Mouse (Mus musculus): ENCODE measurements around the gene Olfr312. TPM values are rescaled to one million over a fixed set of nuclear protein-coding genes. Genes with fewer than 3 reads are reported as not detected.
"Not testable (repeated sequence)": the region's sequence is repeated elsewhere in the genome, so short reads cannot be mapped to it uniquely, and the experiment has no call there.

Olfr312 gene
- polyA plus RNA-seq (2015; fragmentation: Nextera tagmentation; extraction: Ambion mirVana), result not detected in 2 replicates

DNA sequence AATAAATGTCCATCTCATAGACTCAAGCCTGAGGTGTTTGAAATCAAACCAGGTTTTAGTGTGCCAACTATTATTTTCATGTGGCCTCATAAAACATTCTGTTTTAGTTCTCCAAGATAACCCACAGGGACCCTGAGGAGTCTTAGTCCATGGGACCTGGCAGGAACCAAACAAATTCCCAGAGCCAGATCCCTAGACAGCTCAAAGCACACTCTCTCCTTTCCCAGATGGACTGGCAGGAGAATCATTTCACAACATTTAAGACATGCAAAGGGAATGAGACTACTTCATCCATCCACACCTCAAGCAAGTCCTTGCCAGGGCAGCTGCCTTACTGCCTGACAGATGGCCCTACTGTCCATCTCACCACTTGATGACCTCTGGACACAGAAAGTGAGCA lies at the start of gene Olfr312:
Olfr312 (plus strand) TSS at position 301 of the 400 bp plus-strand sequence.
- H3K4me1 ChIP-seq (replicated peaks; ENCODE audit: control insufficient read depth, insufficient read depth, low read length); H3K9me3 ChIP-seq (ENCODE audit: control insufficient read depth); H3K4me2 ChIP-seq (replicated peaks; ENCODE audit: low read depth); ATAC-seq; H3K4me3 ChIP-seq (ENCODE audit: low read depth, low read length); H3K9ac ChIP-seq (ENCODE audit: low read depth, low read length); H3K27ac ChIP-seq (ENCODE audit: low read depth, low read length); H3K36me3 ChIP-seq (ENCODE audit: control insufficient read depth, insufficient read depth); H3K27me3 ChIP-seq (replicated peaks; ENCODE audit: control insufficient read depth, insufficient read depth, low read length): not testable (repeated sequence)

DNA sequence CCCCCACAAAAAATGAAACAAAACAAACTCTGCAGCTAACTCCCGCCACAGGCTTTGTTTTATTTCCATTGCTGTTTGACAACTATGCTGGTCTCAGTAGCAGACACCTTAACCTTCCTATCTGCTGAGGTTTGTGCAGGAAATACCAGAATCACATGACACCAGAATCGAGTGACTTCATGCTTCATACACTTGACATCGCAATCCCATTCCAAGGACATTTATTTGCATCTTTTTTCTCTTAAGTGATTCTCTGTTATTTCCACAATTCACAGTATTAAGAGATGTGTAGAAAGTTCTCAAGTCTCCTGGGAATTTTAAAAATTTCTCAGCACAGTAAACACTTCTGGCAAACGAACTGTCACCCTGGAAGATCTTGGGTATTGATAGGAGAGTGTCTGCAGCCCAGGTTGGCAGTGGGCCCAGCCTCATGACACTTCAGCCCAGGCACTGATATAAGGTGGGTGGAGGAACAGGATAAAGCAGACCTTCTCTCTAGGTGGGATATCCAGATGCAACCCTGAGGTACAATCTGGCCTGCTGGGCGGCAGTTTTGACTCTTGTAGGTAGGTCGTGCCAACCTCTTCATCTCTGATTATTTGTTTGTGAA lies 46.5 kb upstream of the Olfr312 start, which contains the start of gene Olfr314:
Olfr314 (plus strand) TSS at position 473 of the 610 bp plus-strand sequence.
- H3K27ac ChIP-seq (ENCODE audit: low read depth, low read length), result no peak within 1 kb of the TSS
- no peak for ATAC-seq
- H3K4me1 ChIP-seq (replicated peaks; ENCODE audit: control insufficient read depth, insufficient read depth, low read length), result no peaks in the 10 kb centered on the region
- 73% methylated on average over 6 of the region's 6 CpGs for WGBS
- TF ChIP-seq CTCF (IDR thresholded peaks at IDR 0.05; ENCODE audit: low read depth), result no peak
- no peak within 1 kb of the TSS for H3K9ac ChIP-seq (ENCODE audit: low read depth, low read length)
- H3K4me2 ChIP-seq (replicated peaks; ENCODE audit: low read depth), result no peak within 1 kb of the TSS
- no peak within 1 kb of the TSS for H3K4me3 ChIP-seq (ENCODE audit: low read depth, low read length)
- H3K27me3 ChIP-seq (replicated peaks; ENCODE audit: control insufficient read depth, insufficient read depth, low read length), result no peaks in the 10 kb centered on the region
- no peaks in the 10 kb centered on the region for H3K36me3 ChIP-seq (ENCODE audit: control insufficient read depth, insufficient read depth)
- H3K9me3 ChIP-seq (ENCODE audit: control insufficient read depth), result no peaks in the 10 kb centered on the region

GRCm38 (mm10) chr11:58784182-58784581 lies 44.9 kb upstream of the Olfr312 start:
- ATAC-seq, result no peak
- TF ChIP-seq CTCF (IDR thresholded peaks at IDR 0.05; ENCODE audit: low read depth), result no peak
- Histone ChIP-seq H3K4me3 (ENCODE audit: low read depth, low read length) (no peak overlapping the region), H3K27me3 (replicated peaks; ENCODE audit: control insufficient read depth, insufficient read depth, low read length) (no peaks in the 10 kb centered on the region), H3K27ac (ENCODE audit: low read depth, low read length) (no peak overlapping the region), H3K36me3 (ENCODE audit: control insufficient read depth, insufficient read depth) (no peaks in the 10 kb centered on the region), H3K9me3 (ENCODE audit: control insufficient read depth) (no peaks in the 10 kb centered on the region), H3K4me1 (replicated peaks; ENCODE audit: control insufficient read depth, insufficient read depth, low read length) (no peaks in the 10 kb centered on the region), H3K4me2 (replicated peaks; ENCODE audit: low read depth) (no peak overlapping the region), H3K9ac (ENCODE audit: low read depth, low read length) (no peak overlapping the region)
- 79% methylated on average over 2 of the region's 2 CpGs for WGBS

GRCm38 (mm10) chr11:58787651-58788050 lies 41.4 kb upstream of the Olfr312 start:
- no peak overlapping the region for H3K9ac ChIP-seq (ENCODE audit: low read depth, low read length)
- H3K27me3 ChIP-seq (replicated peaks; ENCODE audit: control insufficient read depth, insufficient read depth, low read length), result no peaks in the 10 kb centered on the region
- H3K9me3 ChIP-seq (ENCODE audit: control insufficient read depth), result no peaks in the 10 kb centered on the region
- H3K4me3 ChIP-seq (ENCODE audit: low read depth, low read length), result no peak overlapping the region
- H3K4me1 ChIP-seq (replicated peaks; ENCODE audit: control insufficient read depth, insufficient read depth, low read length), result no peaks in the 10 kb centered on the region
- no peak for TF ChIP-seq CTCF (IDR thresholded peaks at IDR 0.05; ENCODE audit: low read depth)
- H3K36me3 ChIP-seq (ENCODE audit: control insufficient read depth, insufficient read depth), result no peaks in the 10 kb centered on the region
- 88% methylated on average over 10 of the region's 10 CpGs for WGBS
- no peak overlapping the region for H3K4me2 ChIP-seq (replicated peaks; ENCODE audit: low read depth)
- H3K27ac ChIP-seq (ENCODE audit: low read depth, low read length), result no peak overlapping the region
- no peak for ATAC-seq

- H3K4me1 ChIP-seq (replicated peaks; ENCODE audit: control insufficient read depth, insufficient read depth, low read length), result no peaks in the 10 kb centered on the region
- 77% methylated on average over 8 of the region's 8 CpGs for WGBS
- no peaks in the 10 kb centered on the region for H3K36me3 ChIP-seq (ENCODE audit: control insufficient read depth, insufficient read depth)
- H3K4me2 ChIP-seq (replicated peaks; ENCODE audit: low read depth), result no peak overlapping the region
- H3K27ac ChIP-seq (ENCODE audit: low read depth, low read length), result no peak overlapping the region
- H3K27me3 ChIP-seq (replicated peaks; ENCODE audit: control insufficient read depth, insufficient read depth, low read length), result no peaks in the 10 kb centered on the region
- no peak for TF ChIP-seq CTCF (IDR thresholded peaks at IDR 0.05; ENCODE audit: low read depth)
- ATAC-seq, result no peak
- H3K9me3 ChIP-seq (ENCODE audit: control insufficient read depth), result no peaks in the 10 kb centered on the region
- H3K9ac ChIP-seq (ENCODE audit: low read depth, low read length), result no peak overlapping the region
- H3K4me3 ChIP-seq (ENCODE audit: low read depth, low read length), result no peak overlapping the region
Measured at GRCm38 (mm10) chr11:58788346-58788745, 40.7 kb upstream of the Olfr312 start.

DNA sequence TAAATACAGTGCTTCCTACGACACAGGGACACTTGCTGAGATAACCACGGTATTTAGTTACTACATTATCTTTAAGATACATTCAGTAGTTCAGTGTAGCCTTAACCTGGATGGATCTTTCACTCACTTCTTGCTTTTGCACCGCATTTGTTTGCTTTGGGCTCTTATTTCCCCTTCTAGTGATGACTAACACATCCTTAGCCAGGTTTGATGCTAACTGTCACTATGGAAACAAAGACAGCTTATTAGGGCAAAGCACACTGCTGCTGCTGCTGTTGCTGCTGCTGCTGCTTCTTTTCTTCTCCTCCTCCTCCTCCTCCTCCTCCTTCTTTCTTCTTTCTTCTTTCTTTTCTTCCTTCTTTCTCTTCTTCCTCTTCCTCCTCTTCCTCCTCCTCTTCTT lies 39.5 kb upstream of the Olfr312 start:
- 20% methylated on average over 3 of the region's 3 CpGs for whole genome bisulfite sequencing
- TF ChIP-seq CTCF (IDR thresholded peaks at IDR 0.05; ENCODE audit: low read depth), result no peak
- no peaks in the 10 kb centered on the region for H3K9me3 ChIP-seq (ENCODE audit: control insufficient read depth)
- H3K9ac ChIP-seq (ENCODE audit: low read depth, low read length), result no peak overlapping the region
- H3K4me2 ChIP-seq (replicated peaks; ENCODE audit: low read depth), result no peak overlapping the region
- H3K27ac ChIP-seq (ENCODE audit: low read depth, low read length), result no peak overlapping the region
- H3K27me3 ChIP-seq (replicated peaks; ENCODE audit: control insufficient read depth, insufficient read depth, low read length), result no peaks in the 10 kb centered on the region
- H3K4me1 ChIP-seq (replicated peaks; ENCODE audit: control insufficient read depth, insufficient read depth, low read length), result no peaks in the 10 kb centered on the region
- no peak overlapping the region for H3K4me3 ChIP-seq (ENCODE audit: low read depth, low read length)
- no peaks in the 10 kb centered on the region for H3K36me3 ChIP-seq (ENCODE audit: control insufficient read depth, insufficient read depth)
- no peak for ATAC-seq

GRCm38 (mm10) chr11:58790053-58790452 lies 39.0 kb upstream of the Olfr312 start:
- Histone ChIP-seq H3K27ac (ENCODE audit: low read depth, low read length) (no peak overlapping the region), H3K4me1 (replicated peaks; ENCODE audit: control insufficient read depth, insufficient read depth, low read length) (no peaks in the 10 kb centered on the region), H3K36me3 (ENCODE audit: control insufficient read depth, insufficient read depth) (no peaks in the 10 kb centered on the region), H3K4me3 (ENCODE audit: low read depth, low read length) (no peak overlapping the region), H3K27me3 (replicated peaks; ENCODE audit: control insufficient read depth, insufficient read depth, low read length) (no peaks in the 10 kb centered on the region), H3K4me2 (replicated peaks; ENCODE audit: low read depth) (no peak overlapping the region), H3K9me3 (ENCODE audit: control insufficient read depth) (no peaks in the 10 kb centered on the region), H3K9ac (ENCODE audit: low read depth, low read length) (no peak overlapping the region)
- TF ChIP-seq CTCF (IDR thresholded peaks at IDR 0.05; ENCODE audit: low read depth), result no peak
- 39% methylated on average over 2 of the region's 2 CpGs for WGBS
- no peak for ATAC-seq
